Mouse (Mus musculus): ENCODE data around the gene Acad11. TPM values are rescaled to one million over a fixed set of nuclear protein-coding genes. Genes with fewer than 3 reads are reported as not detected.

The Acad11 gene
- 10 to 100 TPM; 14.3 to 15.1 TPM for total RNA-seq (2021)
- long read RNA-seq, experiment 1, transcript Acad11-201 (20 exons, 3,444 nt): major isoform, 14 of 21 reads
- long read RNA-seq, experiment 1, partial matches to known transcripts: 3 of 21 reads
- long read RNA-seq, experiment 1, other reads (novel, unspliced or antisense): 4 of 21 reads
- long read RNA-seq, experiment 2, transcript Acad11-201 (20 exons, 3,444 nt): major isoform, 9 of 14 reads
- long read RNA-seq, experiment 2, partial matches to known transcripts: 2 of 14 reads
- long read RNA-seq, experiment 2, other reads (novel, unspliced or antisense): 3 of 14 reads

DNA sequence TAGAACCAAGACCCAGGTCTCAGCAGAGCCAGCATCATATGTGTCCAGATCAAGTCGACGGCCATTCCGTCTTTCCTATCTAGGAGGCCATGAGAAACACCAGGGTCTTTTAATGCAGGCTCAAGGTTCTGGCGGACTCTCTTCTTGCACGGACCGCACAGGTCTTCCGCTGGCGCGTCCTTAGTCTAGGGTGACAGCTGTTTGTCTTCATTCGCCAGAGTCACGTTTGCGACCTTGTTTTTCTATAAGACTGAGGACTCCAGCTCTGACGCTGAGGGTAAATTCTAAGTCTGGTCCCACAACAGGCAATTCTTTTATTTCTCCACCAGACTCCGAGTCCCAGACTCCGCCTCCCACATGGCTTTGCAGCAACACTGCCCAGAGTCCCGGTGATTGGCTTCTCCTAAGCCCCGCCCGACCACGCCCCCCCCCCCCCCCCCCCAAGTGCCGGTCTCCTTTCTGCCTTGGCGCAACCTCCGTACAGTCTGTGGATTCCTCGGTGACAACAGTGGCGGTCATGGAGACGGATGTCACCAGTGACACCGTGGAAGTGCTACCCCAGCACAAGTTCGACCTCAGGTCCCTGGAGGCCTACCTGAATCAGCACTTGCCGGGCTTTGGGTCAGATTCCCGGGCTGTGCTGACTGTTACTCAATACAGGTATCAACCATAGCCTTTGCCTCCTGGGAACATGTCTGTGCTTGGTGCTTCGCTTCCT is at the start of gene Acad11:
Gene Acad11, plus strand, starts transcription at position 134 of the 718 bp plus-strand sequence.
- peak; percentile 72 for DNase-seq

DNA sequence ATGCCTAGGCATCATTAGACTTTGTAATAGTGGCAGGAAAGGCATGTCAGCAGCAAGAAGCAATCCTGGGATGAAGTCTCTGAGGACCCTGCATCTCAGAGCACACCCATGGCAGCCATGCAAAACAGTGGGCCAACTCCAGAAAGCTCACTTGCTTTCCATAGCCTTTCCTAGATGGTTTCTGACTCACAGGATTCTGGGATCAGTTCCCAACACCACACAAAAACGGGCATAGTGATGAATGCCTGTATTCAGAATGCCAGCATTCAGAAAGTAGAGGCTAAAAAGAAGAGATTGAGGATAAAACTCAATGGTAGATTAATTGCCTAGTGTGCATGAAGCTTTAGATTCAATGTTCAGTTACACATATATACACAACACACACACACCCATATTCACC is 48.7 kb upstream of the Acad11 start:
- DNase-seq: no peak

DNA sequence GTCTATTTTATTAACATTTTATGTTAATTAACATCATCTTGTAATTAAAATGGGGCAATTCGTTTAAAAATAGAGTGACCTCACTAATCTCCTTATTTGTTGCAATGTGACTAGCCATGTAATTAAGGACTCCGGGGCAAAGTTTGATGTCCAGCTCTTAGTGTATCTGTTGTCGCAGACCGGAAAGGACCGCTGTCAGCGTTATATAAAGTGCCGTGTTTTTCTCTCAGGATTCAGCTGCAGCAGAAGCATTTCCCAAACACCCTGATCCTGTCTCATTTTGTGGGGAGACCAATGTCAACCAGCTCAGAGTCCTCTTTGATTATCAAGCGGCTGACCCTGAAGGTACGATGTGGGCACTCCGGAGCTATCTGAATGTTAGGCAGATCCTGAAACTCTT is 42.2 kb upstream of the Acad11 start:
- DNase-seq: no peak

DNA sequence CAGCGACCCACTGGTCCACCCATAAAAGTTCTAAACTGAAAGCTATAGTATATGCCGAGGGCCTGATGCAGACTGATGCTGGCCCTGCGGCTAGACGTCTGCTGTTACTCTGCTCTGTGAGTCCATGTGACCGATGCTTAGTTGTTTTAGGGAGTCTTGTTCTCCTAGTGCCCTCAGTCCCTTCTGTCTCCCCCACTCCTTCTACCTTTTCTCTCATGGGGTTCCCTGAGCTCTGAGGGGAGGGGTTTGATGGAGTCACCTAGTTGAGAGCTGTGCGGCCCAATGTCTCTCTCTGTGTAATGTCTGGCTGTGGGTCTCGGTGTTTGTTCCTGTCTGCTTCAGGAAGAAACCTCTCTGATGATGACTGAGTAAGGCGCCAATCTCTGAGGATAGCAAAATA is 36.0 kb upstream of the Acad11 start:
- no peak for DNase-seq

DNA sequence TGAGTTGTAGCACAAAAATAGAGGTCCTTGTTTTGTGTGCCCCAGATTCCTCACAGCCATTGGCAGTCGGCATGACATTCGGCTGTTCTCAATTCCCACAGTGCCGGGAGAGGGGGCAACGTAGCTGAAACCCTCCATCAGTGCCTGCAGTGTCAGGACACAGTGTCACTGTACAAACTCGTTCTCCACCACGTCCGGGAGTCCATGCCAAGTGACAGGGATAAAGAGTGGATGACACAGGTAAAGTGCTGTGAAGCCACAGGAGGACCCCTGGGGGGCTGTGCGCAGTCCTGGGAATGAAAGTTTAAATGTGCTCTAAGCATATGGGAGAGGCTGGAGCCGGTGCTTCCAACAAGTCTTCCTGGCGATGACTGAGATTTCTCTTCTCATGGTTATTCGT is 33.3 kb upstream of the Acad11 start:
- DNase-seq: no peak

DNA sequence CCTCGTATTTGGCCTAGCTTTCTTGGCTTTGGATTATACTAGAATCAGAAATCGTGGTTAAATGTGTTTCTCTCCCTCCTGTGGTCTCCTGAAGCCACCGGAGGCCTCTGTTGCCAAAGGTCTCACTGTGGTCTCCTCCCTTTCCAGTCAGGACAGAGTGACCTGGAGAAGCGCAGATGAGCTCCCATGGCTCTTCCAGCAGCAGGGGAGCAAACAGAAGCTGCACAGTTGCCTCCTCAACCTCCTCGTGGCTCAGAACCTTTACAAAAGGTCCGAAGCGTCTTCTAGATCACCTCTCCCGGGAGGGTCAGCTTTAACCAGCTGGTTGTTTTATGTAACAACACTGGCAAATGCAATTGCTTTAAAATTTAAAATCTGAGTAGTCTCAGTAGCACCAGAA is 28.9 kb upstream of the Acad11 start:
- no peak for DNase-seq

GRCm38 (mm10) chr9:104034718-104035117 is 28.5 kb upstream of the Acad11 start:
- DNase-seq: no peak

GRCm38 (mm10) chr9:104035261-104036015 is 27.7 kb upstream of the Acad11 start:
- DNase-seq: peak; percentile 78

- DNase-seq: no peak
Measured at GRCm38 (mm10) chr9:104038266-104038665, 24.9 kb upstream of the Acad11 start.

- DNase-seq: no peak
Measured at GRCm38 (mm10) chr9:104039031-104039695, 24.0 kb upstream of the Acad11 start.

- no peak for DNase-seq
Measured at GRCm38 (mm10) chr9:104039742-104040141, 23.4 kb upstream of the Acad11 start.

DNA sequence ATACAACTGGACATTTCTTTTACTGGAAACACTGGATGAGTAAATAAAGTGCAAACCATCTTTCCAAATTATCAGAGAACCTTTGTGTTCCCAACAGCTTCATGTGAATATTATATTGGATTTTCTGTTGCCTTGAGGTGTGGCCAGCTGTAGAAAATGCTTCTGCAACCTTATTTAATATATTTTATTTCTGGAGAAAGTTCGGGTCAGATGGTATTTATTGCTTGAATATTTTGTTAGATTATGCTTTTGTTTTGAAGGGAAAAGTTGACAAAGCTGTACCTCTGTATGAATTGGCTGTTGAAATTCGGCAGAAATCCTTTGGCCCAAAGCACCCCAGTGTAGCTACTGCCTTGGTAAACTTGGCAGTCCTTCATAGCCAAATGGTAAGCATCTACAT is 22.8 kb upstream of the Acad11 start, which contains the start of gene Gm28305:
Gene Gm28305, plus strand, starts transcription at position 301 of the 400 bp plus-strand sequence.
- DNase-seq: no peak

DNA sequence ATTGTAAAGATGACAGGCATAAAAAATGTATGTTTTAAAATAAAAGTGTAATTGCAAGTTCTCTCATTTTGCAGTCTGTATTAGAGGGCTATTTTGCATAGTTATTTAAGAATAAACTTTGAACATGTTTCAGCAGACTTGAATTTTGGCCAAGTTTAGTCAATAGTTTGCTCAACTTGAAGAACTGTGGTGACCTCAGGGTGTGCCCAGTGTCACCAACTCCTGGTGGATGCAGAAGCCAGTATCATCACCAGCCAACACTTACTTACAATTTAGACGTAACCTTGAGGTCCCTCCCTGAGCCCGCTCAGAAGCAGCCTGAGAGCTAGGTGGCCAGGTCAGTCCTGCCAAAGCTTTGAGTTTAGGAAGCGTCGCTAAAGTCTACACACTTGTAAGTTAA is 19.5 kb upstream of the Acad11 start:
- DNase-seq: no peak

DNA sequence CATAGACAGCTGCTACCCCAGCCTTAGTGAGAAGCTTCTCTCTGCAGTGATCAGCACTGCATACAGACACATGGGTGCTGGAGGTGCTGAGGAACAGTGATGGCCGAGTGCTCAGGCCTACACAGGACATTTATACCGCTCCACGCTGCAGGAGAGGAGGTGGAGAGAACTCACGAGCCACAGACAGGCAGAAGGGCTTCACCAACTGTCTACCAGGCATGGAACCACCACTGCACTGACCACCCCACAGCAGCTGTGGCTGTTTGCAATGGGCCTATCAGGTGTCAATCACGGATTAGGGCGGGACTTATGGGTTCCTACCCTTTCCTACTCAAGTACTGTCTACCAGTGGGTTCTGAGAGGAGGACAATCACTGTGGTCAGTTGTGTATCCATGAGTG is 12.1 kb upstream of the Acad11 start:
- no peak for DNase-seq

- peak; percentile 76 for DNase-seq
Measured at GRCm38 (mm10) chr9:104062430-104063243, 540 bp upstream of the Acad11 start, which contains the start of gene Uba5. Uba5 (minus strand) TSS chr9:104063134.

GRCm38 (mm10) chr9:104064571-104064970 is 1.4 kb downstream of the Acad11 start:
- no peak for DNase-seq

GRCm38 (mm10) chr9:104070241-104070640 is 7.1 kb downstream of the Acad11 start:
- DNase-seq: no peak

DNA sequence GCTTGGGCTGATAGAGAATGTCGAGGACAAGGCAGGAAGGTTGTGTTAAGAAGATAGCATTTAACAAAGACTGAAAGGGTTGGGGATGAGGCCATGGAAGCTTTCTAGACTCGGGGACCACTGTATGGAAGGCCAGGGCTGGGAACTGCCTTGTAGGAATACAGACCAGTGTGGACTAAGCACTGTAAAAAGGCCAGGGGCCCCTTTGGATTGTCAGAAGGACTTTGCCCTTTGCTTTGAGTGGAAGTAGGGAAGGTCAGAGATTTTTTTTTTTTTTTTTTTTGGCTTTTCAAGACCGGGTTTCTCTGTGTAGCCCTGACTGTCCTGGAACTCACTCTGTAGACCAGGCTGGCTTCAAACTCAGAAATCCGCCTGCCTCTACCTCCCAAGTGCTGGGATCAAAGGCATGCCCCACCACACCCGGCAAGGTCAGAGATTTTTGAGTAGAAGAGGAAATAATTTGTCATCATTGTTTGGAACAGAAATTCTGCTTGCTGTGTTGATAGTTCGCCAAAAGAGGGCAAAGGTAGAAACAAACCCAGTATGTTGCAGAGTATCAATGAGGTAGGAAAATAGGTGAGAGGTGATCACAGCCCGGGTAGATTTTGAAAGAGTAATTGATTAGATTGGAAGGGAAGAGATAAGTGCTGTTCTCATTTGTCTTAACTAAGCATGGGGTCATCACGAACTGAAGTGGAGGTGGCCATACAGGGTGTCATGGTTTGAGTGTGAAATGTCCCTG is 7.9 kb downstream of the Acad11 start:
- no peak for DNase-seq

GRCm38 (mm10) chr9:104075808-104076207 is 12.6 kb downstream of the Acad11 start:
- no peak for DNase-seq

GRCm38 (mm10) chr9:104078780-104079179 is 15.6 kb downstream of the Acad11 start:
- DNase-seq: no peak

DNA sequence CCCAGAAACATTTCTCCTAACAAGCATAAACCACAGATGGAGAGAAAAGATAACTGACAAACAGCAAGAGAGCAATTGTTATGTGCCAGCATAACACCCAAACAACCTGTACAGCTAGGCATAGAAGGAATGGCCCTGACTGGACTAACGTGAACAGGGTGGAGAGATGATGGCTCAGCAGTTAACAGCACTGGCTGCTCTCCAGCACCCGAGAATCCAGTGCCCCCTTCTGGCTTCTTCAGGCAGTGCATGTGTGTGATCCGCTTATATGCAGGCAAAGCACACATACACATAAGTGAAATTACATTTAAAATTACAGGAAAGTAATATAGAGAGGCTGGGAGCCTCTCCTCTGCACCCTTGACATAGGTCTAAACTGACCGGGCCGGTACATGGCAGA is 16.2 kb downstream of the Acad11 start:
- DNase-seq: peak; percentile 39

Measured in gastrocnemius, postnatal 10 days (tissue).